8 mouse cellular contexts compared by ENCODE assay signal in the genomic region with DNA sequence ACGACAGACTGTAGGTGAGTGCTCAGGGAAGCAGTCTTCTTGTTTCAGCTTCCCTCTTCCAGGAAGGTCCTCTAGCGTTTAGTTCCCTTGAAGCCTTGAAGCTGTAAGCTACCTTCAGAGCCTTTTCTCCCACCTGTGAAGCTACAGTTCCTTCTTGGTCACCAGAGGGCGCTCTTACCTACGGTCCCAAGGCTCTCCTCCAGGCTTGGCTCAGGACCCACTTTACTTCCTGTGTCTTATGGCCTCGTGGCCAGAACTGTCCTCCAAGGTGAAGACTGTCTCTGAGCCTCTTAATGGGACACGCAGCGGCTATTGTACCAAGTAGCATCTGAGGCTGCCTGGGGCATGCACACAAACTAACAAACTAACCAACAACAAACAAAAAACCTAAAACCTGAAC. TPM values are rescaled to one million over a fixed set of nuclear protein-coding genes. Genes with fewer than 3 reads are reported as not detected.
DNase-seq lines count a peak whose midpoint lies in the region; ATAC-seq lines count a peak whose summit lies in the region.

No protein-coding gene starts in this region.

- ATAC-seq in hematopoietic stem cell, adult 5-6 weeks (replicated peaks in 1 of 2; ENCODE audit: insufficient read depth in 1 of 2, low FRiP score in 2 of 2, low TSS enrichment in 1 of 2, low read depth in 1 of 2, poor library complexity in 2 of 2, severe bottlenecking in 2 of 2) = peak; percentile 51 to 54; a peak in 3 of 4 replicates

- peak; percentile 23 for DNase-seq in layer of hippocampus, adult 11-12 months (ENCODE audit: low spot score)
- DNase-seq in layer of hippocampus, adult 9-10 months (ENCODE audit: low spot score) = no peak
- peak; percentile 47 for DNase-seq in MN1 (ENCODE audit: low spot score)
- peak; percentile 38 for DNase-seq in cerebellum, adult 9-10 months
- DNase-seq in lung, adult 18-20 months = peak; percentile 22 to 47
- peak; percentile 60 for DNase-seq in retina, postnatal 7 days (ENCODE audit: low read depth, low spot score)
- DNase-seq in urinary bladder, postnatal 4 days (ENCODE audit: low spot score in 2 of 2) = no peak

RNA-seq across cellular contexts. Expression of gene Pkp1, which starts 26.7 kb away (rescaled TPM):
- total RNA-seq in hematopoietic stem cell, adult 5-6 weeks (2017) = not detected in 2 replicates

Comparison
In these comparisons a context has a peak if more than half of its experiments do, and no peak if none do; other contexts are left out.
1. DNase-seq: peak in layer of hippocampus, adult 11-12 months (single experiment), MN1 (single experiment), cerebellum, adult 9-10 months (single experiment), lung, adult 18-20 months (2 of 2) and retina, postnatal 7 days (single experiment); none in layer of hippocampus, adult 9-10 months (single experiment) and urinary bladder, postnatal 4 days (0 of 2).